Mouse (Mus musculus): ENCODE results near the gene Ncam2.

- no peak for TF ChIP-seq CTCF (conservative IDR thresholded peaks at IDR 0.05; ENCODE audit: low read length)
- no peak for TF ChIP-seq POU5F1 (IDR thresholded peaks at IDR 0.05; ENCODE audit: borderline replicate concordance, low read length)
Observed at GRCm38 (mm10) chr16:81623776-81624175, 423.3 kb downstream of the Ncam2 start.

Measured in E14TG2a.4 (cell line).